Mouse (Mus musculus): ENCODE measurements around the gene Tmeff1. TPM values are rescaled to one million over a fixed set of nuclear protein-coding genes. Genes with fewer than 3 reads are reported as not detected.

Tmeff1 gene
- polyA plus RNA-seq, 1 experiment from 2014 or later = 35.8 TPM

GRCm38 (mm10) chr4:48581993-48582392 lies 3.0 kb upstream of the Tmeff1 start:
- no peaks in the 10 kb centered on the region for H3K27me3 ChIP-seq (ENCODE audit: control insufficient read depth, insufficient read depth, low read length)
- H3K9me3 ChIP-seq (ENCODE audit: control insufficient read depth, low read depth, low read length) = no peaks in the 10 kb centered on the region
- no peak overlapping the region for H3K9ac ChIP-seq (replicated peaks; ENCODE audit: low read depth, low read length)
- H3K4me1 ChIP-seq (ENCODE audit: control insufficient read depth, insufficient read depth, low read length) = no peaks in the 10 kb centered on the region
- no peak overlapping the region for H3K27ac ChIP-seq (ENCODE audit: low read length)
- no peak for ATAC-seq (ENCODE audit: insufficient number of reproducible peaks, insufficient read depth, low FRiP score, low read depth)
- H3K36me3 ChIP-seq (ENCODE audit: control insufficient read depth, insufficient read depth, low read length) = no peaks in the 10 kb centered on the region
- H3K4me3 ChIP-seq (ENCODE audit: low read depth, low read length) = no peak overlapping the region
- H3K4me2 ChIP-seq (replicated peaks; ENCODE audit: low read depth, low read length) = no peak overlapping the region
- 87% methylated on average over 2 of the region's 3 CpGs for WGBS

DNA sequence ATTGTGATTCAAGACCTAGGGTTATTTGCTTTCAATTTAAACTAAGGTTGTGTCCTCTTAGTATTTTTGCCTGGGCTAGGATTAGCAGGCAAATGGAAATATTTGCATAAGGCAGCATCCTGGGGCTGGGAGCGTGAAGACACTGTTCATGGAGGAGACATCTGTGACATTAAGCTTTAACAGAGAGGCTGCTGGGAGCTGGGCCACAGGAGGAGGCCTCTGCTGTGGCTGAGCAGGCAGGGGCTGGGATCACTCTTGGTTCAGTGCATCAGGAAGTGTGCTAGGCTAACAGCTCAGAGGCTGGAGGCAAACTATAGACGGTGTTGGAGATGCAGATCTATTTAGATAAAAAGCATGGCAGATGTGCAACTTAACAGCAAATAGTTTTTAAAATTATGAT lies 2.0 kb upstream of the Tmeff1 start:
- 78% methylated on average over 2 of the region's 2 CpGs for WGBS
- H3K4me3 ChIP-seq (ENCODE audit: low read depth, low read length) = no peak overlapping the region
- H3K4me1 ChIP-seq (ENCODE audit: control insufficient read depth, insufficient read depth, low read length) = no peaks in the 10 kb centered on the region
- no peak for ATAC-seq (ENCODE audit: insufficient number of reproducible peaks, insufficient read depth, low FRiP score, low read depth)
- H3K4me2 ChIP-seq (replicated peaks; ENCODE audit: low read depth, low read length) = no peak overlapping the region
- H3K27ac ChIP-seq (ENCODE audit: low read length) = no peak overlapping the region
- H3K9me3 ChIP-seq (ENCODE audit: control insufficient read depth, low read depth, low read length) = 0 out of 2 replicates have a peak, but pooled peaks cover 4% of the 10 kb centered on the region
- no peaks in the 10 kb centered on the region for H3K27me3 ChIP-seq (ENCODE audit: control insufficient read depth, insufficient read depth, low read length)
- H3K9ac ChIP-seq (replicated peaks; ENCODE audit: low read depth, low read length) = no peak overlapping the region
- H3K36me3 ChIP-seq (ENCODE audit: control insufficient read depth, insufficient read depth, low read length) = no peaks in the 10 kb centered on the region

DNA sequence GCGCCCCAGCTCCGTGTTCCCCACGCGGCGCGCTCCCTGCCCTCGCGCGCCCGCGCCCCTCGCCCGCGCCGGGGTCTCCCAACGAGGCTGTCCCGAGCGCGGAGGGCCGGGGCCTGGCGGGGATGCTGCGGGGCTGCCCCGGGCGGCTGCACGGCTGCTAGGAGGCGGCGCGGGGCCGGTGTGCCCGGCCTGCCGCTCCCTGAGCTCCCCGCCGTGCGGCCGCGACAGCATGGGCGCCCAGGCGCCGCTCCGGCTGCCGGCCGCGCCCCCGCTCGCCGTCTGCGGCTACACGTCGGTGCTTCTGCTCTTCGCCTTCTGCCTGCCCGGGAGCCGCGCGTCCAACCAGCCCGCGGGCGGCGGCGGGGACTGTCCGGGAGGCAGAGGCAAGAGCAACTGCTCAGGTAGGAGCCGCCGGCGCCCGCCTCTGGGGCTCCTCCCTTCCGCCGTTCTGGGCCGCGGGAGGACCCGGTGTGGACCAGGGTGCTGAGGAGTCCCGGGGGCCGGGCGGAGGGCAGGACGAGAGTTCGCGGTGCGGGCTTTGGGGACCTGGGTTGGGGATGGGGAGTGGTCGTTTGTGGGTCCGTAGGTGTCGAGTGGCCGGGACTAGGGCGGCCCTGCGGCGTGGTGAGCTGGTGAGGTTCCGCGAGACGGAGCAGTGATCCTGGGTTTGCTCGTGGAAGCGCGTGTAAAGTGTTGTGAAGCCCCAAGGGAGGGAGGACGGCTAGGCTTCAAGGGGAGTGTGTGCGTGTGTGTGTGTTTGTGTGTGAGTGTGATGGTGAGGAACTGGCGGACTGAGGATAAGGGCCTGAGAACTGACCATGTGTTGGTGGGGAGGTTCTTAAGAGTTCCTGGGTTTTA lies 496 bp downstream of the Tmeff1 start:
- Histone ChIP-seq H3K4me1 (ENCODE audit: control insufficient read depth, insufficient read depth, low read length) (no peaks in the 10 kb centered on the region; the same call in 1 of the 2 replicates), H3K9me3 (ENCODE audit: control insufficient read depth, low read depth, low read length) (0 out of 2 replicates have a peak, but pooled peaks cover 4% of the 10 kb centered on the region), H3K4me3 (ENCODE audit: low read depth, low read length) (peak overlapping the region; percentile 91), H3K27me3 (ENCODE audit: control insufficient read depth, insufficient read depth, low read length) (no peaks in the 10 kb centered on the region), H3K9ac (replicated peaks; ENCODE audit: low read depth, low read length) (peak overlapping the region; percentile 92), H3K36me3 (ENCODE audit: control insufficient read depth, insufficient read depth, low read length) (no peaks in the 10 kb centered on the region), H3K27ac (ENCODE audit: low read length) (peak overlapping the region; percentile 94), H3K4me2 (replicated peaks; ENCODE audit: low read depth, low read length) (peak overlapping the region; percentile 69)
- WGBS = under 1% methylated on average over 91 of the region's 92 CpGs
- ATAC-seq (ENCODE audit: insufficient number of reproducible peaks, insufficient read depth, low FRiP score, low read depth) = peak; percentile 68

DNA sequence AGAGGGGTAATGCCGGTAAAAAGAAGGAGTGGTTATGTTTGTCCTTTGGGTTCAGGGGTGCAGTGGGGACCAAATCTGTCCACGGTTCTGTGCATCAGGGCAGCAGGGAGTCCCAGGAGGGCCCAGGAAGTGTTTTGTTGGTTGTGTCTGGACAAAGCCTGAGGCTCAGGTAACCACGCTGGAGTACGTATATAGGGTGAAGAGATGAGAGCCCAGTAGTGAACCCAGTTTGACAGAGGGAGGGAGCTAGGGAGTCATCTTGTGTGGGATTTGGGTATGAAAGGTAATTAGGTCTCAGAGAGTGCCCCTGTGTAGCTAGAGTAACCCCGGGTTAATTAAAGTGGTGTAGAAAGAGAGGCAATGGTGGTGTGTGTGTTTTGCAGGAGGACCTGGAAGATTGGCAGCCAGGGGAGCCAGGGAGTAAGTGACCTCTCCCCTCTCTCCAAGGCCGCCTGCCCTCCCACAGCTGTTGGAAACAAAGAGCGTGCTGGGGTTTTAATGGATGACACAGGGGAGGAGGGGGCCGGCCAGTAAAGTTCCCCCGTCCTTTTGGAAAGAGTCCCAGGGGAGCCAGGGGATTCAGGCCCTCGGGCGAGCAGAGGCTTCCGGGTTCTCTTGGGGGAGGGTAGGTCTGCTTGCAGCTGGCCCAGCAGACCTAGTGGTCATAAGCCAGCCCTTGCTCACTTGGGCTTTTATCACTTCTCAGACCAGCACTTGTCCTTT lies 1.3 kb downstream of the Tmeff1 start:
- peak; percentile 38; the same call in 1 of the 2 replicates for ATAC-seq (ENCODE audit: insufficient number of reproducible peaks, insufficient read depth, low FRiP score, low read depth)
- 1% methylated on average over 12 of the region's 12 CpGs for WGBS
- Histone ChIP-seq H3K27me3 (ENCODE audit: control insufficient read depth, insufficient read depth, low read length) (no peaks in the 10 kb centered on the region), H3K4me1 (ENCODE audit: control insufficient read depth, insufficient read depth, low read length) (no peaks in the 10 kb centered on the region; the same call in 1 of the 2 replicates), H3K4me3 (ENCODE audit: low read depth, low read length) (peak overlapping the region; percentile 91), H3K4me2 (replicated peaks; ENCODE audit: low read depth, low read length) (peak overlapping the region; percentile 69), H3K27ac (ENCODE audit: low read length) (peak overlapping the region; percentile 94), H3K9ac (replicated peaks; ENCODE audit: low read depth, low read length) (peak overlapping the region; percentile 92), H3K9me3 (ENCODE audit: control insufficient read depth, low read depth, low read length) (0 out of 2 replicates have a peak, but pooled peaks cover 4% of the 10 kb centered on the region), H3K36me3 (ENCODE audit: control insufficient read depth, insufficient read depth, low read length) (no peaks in the 10 kb centered on the region)

DNA sequence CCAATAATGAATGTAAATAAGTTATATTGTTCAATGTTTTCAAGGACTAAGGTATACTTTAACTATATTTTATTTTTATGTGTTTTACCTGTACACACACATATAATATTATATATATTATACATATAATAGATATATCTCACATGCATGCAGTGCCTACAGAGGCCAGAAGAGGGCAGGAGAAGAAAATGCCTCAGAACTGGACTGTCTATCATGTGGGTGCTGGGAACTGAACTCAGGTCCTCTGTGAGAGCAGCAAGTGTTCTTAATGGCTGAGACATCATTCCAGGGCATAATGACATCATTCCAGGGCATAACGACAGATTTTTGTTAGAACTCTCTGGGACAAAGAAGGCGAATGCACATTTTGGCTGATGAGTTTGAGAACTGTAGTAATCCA lies 2.6 kb downstream of the Tmeff1 start:
- Histone ChIP-seq H3K27me3 (ENCODE audit: control insufficient read depth, insufficient read depth, low read length) (no peaks in the 10 kb centered on the region), H3K36me3 (ENCODE audit: control insufficient read depth, insufficient read depth, low read length) (no peaks in the 10 kb centered on the region), H3K27ac (ENCODE audit: low read length) (no peak overlapping the region), H3K4me2 (replicated peaks; ENCODE audit: low read depth, low read length) (no peak overlapping the region), H3K4me1 (ENCODE audit: control insufficient read depth, insufficient read depth, low read length) (peaks cover 6% of the 10 kb centered on the region; the same call in 1 of the 2 replicates), H3K9ac (replicated peaks; ENCODE audit: low read depth, low read length) (no peak overlapping the region), H3K9me3 (ENCODE audit: control insufficient read depth, low read depth, low read length) (0 out of 2 replicates have a peak, but pooled peaks cover 4% of the 10 kb centered on the region), H3K4me3 (ENCODE audit: low read depth, low read length) (no peak overlapping the region)
- no peak for ATAC-seq (ENCODE audit: insufficient number of reproducible peaks, insufficient read depth, low FRiP score, low read depth)
- WGBS = 90% methylated on average over 2 of the region's 2 CpGs

GRCm38 (mm10) chr4:48588576-48588975 lies 3.6 kb downstream of the Tmeff1 start:
- ATAC-seq (ENCODE audit: insufficient number of reproducible peaks, insufficient read depth, low FRiP score, low read depth) = no peak
- H3K27me3 ChIP-seq (ENCODE audit: control insufficient read depth, insufficient read depth, low read length) = no peaks in the 10 kb centered on the region
- 46% methylated on average over 9 of the region's 9 CpGs for WGBS
- H3K4me2 ChIP-seq (replicated peaks; ENCODE audit: low read depth, low read length) = no peak overlapping the region
- no peaks in the 10 kb centered on the region for H3K36me3 ChIP-seq (ENCODE audit: control insufficient read depth, insufficient read depth, low read length)
- H3K9me3 ChIP-seq (ENCODE audit: control insufficient read depth, low read depth, low read length) = 0 out of 2 replicates have a peak, but pooled peaks cover 4% of the 10 kb centered on the region
- H3K27ac ChIP-seq (ENCODE audit: low read length) = 0 out of 2 replicates have a peak overlapping the region, but pooled peaks have one; percentile 15
- no peak overlapping the region for H3K4me3 ChIP-seq (ENCODE audit: low read depth, low read length)
- peaks cover 6% of the 10 kb centered on the region; the same call in 1 of the 2 replicates for H3K4me1 ChIP-seq (ENCODE audit: control insufficient read depth, insufficient read depth, low read length)
- H3K9ac ChIP-seq (replicated peaks; ENCODE audit: low read depth, low read length) = no peak overlapping the region

GRCm38 (mm10) chr4:48590862-48591261 lies 5.9 kb downstream of the Tmeff1 start:
- H3K4me3 ChIP-seq (ENCODE audit: low read depth, low read length) = no peak overlapping the region
- no peak for ATAC-seq (ENCODE audit: insufficient number of reproducible peaks, insufficient read depth, low FRiP score, low read depth)
- WGBS = 77% methylated on average over 7 of the region's 7 CpGs
- no peaks in the 10 kb centered on the region for H3K36me3 ChIP-seq (ENCODE audit: control insufficient read depth, insufficient read depth, low read length)
- H3K9ac ChIP-seq (replicated peaks; ENCODE audit: low read depth, low read length) = no peak overlapping the region
- H3K9me3 ChIP-seq (ENCODE audit: control insufficient read depth, low read depth, low read length) = 0 out of 2 replicates have a peak, but pooled peaks cover 4% of the 10 kb centered on the region
- no peaks in the 10 kb centered on the region for H3K27me3 ChIP-seq (ENCODE audit: control insufficient read depth, insufficient read depth, low read length)
- no peak overlapping the region for H3K4me2 ChIP-seq (replicated peaks; ENCODE audit: low read depth, low read length)
- no peak overlapping the region for H3K27ac ChIP-seq (ENCODE audit: low read length)
- H3K4me1 ChIP-seq (ENCODE audit: control insufficient read depth, insufficient read depth, low read length) = peaks cover 6% of the 10 kb centered on the region; the same call in 1 of the 2 replicates

DNA sequence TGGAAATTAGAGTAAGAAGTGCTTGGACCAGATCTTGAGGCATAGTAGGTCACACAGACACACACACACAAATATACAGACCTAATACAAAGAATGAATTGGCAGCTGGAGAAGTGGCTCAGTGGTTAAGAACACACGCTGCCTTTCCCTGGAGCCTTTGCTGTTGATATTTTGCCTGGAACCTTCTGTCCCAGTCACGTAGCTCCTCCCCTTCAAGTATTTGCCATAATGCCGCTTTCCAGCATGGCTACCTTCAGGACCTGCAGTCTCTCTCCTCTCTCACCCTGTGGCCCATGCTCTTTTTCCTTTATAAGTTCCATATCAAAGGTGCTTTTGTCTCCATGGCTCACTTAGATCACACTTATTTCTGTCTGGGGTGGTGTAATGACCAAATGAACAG lies 6.4 kb downstream of the Tmeff1 start:
- Histone ChIP-seq H3K27me3 (ENCODE audit: control insufficient read depth, insufficient read depth, low read length) (no peaks in the 10 kb centered on the region), H3K9ac (replicated peaks; ENCODE audit: low read depth, low read length) (no peak overlapping the region), H3K27ac (ENCODE audit: low read length) (no peak overlapping the region), H3K4me3 (ENCODE audit: low read depth, low read length) (no peak overlapping the region), H3K4me2 (replicated peaks; ENCODE audit: low read depth, low read length) (no peak overlapping the region), H3K36me3 (ENCODE audit: control insufficient read depth, insufficient read depth, low read length) (no peaks in the 10 kb centered on the region), H3K4me1 (ENCODE audit: control insufficient read depth, insufficient read depth, low read length) (peaks cover 6% of the 10 kb centered on the region; the same call in 1 of the 2 replicates), H3K9me3 (ENCODE audit: control insufficient read depth, low read depth, low read length) (0 out of 2 replicates have a peak, but pooled peaks cover 4% of the 10 kb centered on the region)
- WGBS = 82% methylated on average over 3 of the region's 3 CpGs
- no peak for ATAC-seq (ENCODE audit: insufficient number of reproducible peaks, insufficient read depth, low FRiP score, low read depth)
